Mouse (Mus musculus): ENCODE results near the gene Pknox1.

The Pknox1 gene

DNA sequence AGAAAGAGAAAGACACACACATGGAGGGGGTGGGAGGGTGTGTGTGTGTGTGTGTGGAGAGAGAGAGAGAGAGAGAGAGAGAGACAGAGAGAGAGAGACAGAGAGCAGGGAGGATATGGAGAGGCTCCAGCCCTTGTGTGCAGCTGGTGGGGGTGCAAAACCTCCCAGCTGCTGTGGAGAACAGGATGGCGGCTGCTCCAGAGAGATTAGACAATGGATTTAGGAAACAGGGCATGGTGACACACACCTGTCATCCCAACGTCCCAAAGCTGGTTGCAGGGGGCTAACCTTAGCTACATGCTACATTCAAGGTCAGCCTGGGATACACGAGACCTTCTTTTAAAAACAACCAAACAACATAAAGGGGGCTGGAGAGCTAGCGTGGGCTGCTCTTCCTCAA, 8.3 kb upstream of the Pknox1 start:
- DNase-seq (ENCODE audit: low spot score): no peak

- DNase-seq (ENCODE audit: low spot score): no peak
These were observed 7.2 kb upstream of the Pknox1 start for GRCm38 (mm10) chr17:31557124-31557880.

- DNase-seq (ENCODE audit: low spot score): no peak
These were observed 6.5 kb upstream of the Pknox1 start for GRCm38 (mm10) chr17:31557947-31558542.

DNA sequence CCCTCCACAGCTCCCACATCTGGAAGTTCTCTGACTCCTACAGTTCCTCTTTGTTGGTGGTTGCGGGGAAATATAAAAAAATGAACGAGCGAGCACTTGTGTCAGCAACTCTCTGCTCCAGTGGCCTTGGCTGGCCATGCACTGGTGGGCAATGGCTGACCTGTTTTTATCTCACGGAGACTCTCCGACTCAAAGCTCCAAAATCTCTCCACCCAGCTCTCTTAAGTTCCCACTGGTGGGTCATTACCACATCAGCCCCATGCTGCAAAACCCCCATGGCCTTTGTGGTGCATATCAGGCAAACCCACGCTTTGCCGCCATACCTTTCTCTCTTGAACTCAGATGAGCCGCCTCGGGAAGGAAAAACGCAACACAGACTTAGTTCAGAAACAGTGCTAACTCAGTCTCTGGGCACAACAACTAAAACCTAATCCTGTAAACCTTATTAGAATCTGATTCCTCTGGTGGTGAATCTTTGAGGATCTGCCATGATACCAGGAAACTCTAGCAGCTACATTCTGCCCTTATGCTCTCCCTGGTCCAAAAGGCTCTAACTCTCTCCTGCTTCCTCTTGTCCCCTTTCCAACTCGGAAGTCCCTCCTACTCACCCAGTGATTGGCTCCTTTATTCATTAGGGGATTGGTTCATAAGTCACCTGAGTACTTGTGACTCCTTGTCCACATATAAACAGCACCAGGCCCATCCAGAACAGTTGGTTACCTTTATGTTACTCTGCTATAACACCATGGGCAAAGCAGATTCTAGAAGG, 5.3 kb upstream of the Pknox1 start:
- no peak for DNase-seq (ENCODE audit: low spot score)

GRCm38 (mm10) chr17:31563632-31564014, 911 bp upstream of the Pknox1 start:
- no peak for DNase-seq (ENCODE audit: low spot score)

DNA sequence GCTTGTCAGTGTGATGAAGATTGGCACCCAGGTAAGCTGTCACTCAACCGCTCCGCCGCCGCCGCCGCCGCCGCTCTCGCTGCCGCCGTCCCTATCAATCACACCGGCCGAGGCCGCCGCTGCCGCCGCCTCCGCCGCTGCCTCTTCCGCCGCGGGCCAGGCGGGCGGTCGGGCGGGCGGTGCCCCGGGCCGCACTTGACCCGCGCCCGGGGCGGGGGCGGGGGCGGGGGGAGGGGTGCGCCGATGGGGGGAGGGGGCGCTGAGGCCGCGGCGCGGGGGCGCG, 265 bp downstream of the Pknox1 start:
- DNase-seq (ENCODE audit: low spot score): no peak

- no peak for DNase-seq (ENCODE audit: low spot score)
These were observed 865 bp downstream of the Pknox1 start for GRCm38 (mm10) chr17:31565141-31566056.

DNA sequence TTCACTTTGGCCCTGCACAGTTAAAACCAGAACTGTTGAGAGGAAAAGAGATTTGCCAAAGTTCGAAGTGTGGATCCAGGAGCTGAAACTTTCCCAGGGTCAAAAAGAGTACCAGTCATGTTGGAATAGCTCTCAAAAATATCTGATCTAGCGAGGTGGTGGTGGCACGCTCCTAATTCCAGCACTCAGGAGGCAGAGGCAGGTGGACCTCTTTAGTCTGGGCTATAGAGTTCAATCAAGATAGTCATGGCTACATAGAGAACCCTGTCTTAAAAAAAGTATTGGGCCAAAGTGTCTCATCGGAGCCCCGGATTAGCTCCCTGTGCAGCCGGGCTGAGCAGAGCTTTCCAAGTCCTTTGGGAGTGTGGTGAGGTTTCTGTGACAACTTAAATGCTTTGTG, 1.7 kb downstream of the Pknox1 start:
- no peak for DNase-seq (ENCODE audit: low spot score)

DNA sequence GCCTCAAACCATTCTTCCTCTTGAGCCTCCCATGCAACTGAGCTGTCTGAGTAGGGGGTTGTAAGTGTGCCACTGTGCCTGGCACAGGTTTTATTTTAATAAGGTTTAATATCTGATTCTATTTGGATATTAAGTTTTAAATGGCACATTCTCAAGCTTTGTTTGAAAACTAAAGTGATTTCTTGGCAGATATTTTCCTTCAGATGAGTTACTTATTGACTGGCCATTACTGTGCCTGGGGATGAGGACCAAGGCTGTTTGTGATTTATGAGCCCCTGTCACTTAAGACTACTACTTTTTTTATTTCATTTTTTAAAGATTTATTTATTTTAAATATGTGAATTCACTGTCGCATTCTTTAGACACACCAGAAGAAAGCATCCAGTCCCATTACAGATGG, 5.2 kb downstream of the Pknox1 start:
- no peak for DNase-seq (ENCODE audit: low spot score)

DNA sequence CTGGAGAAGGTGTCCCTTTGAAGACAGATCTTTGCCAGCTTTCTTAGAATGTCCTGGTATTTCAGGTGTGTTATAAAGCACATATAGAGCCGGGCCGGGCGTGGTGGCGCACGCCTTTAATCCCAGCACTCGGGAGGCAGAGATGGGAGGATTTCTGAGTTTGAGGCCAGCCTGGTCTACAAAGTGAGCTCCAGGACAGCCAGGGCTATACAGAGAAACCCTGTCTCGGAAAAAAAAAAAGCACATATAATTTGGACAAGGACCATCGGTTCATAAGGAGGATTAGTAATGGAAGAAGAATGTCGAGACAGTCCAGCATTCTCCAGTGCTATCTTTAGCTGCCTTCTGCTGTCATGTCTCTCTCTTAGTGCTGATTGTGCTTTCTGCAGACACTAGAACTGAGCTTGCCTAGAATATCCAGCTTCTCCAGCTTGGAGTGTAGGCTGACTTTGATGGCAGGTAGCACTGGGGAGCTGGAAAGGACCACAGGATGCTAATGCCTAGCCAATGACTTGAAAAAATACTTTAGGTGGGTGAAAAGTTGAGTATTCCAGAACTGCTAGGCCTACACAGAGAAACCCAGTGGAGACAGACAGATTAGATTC, 5.9 kb downstream of the Pknox1 start:
- no peak for DNase-seq (ENCODE audit: low spot score)

DNA sequence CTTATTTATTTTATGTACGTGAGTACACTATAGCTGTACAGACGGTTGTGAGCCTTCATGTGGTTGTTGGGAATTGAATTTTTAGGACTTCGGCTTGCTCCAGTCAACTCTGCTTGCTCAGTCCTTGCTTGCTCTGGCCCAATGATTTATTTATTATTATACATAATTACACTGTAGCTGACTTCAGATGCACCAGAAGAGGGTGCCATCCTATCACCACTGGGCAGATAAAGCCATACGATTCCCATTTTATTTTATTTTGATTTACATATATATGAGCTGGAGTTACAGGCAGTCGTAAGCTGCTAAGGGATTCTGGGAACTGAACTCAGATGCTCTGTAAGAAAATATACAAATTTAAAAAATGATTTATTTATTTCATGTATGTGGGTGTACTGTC, 7.2 kb downstream of the Pknox1 start:
- DNase-seq (ENCODE audit: low spot score): no peak

GRCm38 (mm10) chr17:31574662-31575061, 10.1 kb downstream of the Pknox1 start:
- DNase-seq (ENCODE audit: low spot score): no peak

DNA sequence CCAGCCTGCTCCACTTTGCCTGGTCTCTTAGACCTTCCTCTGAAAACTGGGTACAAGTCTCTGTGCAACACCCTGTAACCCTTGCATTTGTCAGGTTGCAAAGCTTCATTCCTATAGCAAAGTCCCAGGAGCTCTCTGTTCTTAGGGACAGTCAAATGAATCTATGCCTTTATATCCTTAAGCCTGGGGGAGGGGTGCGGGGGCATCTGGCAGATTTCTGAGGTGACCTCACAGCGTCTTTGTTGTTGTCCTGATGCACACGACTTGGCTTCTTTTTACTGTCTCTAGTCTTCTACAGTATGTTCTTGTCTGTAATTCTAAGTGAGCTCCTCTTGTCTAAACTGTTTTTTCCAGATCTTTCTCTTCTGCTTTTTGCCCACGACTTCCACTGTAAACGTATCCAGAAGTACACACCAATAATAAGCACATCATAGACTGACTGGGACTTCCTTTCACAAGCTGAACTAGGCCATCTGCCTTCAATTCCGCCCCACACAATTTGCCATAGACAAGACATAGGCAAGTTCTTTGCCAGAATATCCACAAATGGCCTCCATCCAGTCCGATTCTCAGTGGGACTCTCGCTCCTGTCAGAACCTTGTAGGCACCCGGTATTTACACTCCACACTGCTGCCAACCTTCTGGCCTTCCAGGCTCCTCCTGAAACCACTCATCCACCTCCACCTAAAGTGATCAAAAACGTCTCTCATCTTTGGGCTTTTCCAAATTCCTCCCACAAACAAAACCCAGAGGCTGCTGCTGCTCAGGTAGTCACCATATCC, 12.1 kb downstream of the Pknox1 start:
- no peak for DNase-seq (ENCODE audit: low spot score)

GRCm38 (mm10) chr17:31580344-31580743, 15.8 kb downstream of the Pknox1 start:
- DNase-seq (ENCODE audit: low spot score): no peak

GRCm38 (mm10) chr17:31583185-31583584, 18.7 kb downstream of the Pknox1 start:
- DNase-seq (ENCODE audit: low spot score): no peak

DNA sequence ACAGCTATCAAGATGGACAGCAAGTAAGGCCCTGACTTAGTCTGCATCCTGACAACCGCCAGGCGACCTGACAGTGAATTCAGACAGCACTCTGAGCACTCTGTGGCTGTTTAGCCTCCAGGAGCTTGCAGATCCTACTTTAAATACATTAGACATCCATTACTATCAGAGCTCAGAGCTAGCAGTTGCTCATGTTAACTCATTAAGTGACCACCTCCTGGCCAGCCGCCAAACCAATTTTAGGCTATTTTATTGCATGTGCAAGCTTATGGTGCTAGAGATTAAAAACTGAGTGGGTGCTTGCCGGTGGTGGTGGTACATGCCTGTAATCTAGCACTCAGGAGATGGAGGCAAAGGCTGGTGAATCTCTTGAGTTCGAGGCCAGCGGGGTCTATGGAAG, 19.2 kb downstream of the Pknox1 start:
- no peak for DNase-seq (ENCODE audit: low spot score)

- no peak for DNase-seq (ENCODE audit: low spot score)
These were observed 23.6 kb downstream of the Pknox1 start for GRCm38 (mm10) chr17:31588115-31588514.

DNA sequence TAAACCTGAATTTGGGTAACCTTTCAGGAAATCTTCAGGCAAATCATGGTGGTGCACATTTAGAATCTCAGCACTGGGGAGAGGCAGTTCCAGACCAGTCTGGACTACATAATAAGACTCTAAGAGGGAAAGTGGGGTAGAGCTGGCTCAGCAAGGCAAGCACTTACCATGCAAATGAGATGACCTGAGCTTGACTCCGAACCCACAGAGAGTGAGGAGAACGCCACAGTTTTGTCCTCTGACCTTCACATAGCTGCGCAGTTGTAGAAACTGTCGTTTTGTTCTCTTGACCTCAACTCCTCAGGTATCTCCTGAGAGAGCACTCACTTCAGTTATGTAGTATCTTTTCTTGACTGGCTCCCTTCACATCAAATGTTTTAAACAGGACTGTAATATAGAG, 24.2 kb downstream of the Pknox1 start:
- no peak for DNase-seq (ENCODE audit: low spot score)

- no peak for DNase-seq (ENCODE audit: low spot score)
These were observed 26.3 kb downstream of the Pknox1 start for GRCm38 (mm10) chr17:31590846-31591245.

GRCm38 (mm10) chr17:31594590-31594989, 30.1 kb downstream of the Pknox1 start:
- DNase-seq (ENCODE audit: low spot score): no peak

- no peak for DNase-seq (ENCODE audit: low spot score)
These were observed 30.5 kb downstream of the Pknox1 start for GRCm38 (mm10) chr17:31595077-31595476.
